Mouse (Mus musculus) embryonic facial prominence, embryonic 12.5 days (tissue): ENCODE measurements around the gene Dnajc22. TPM values are rescaled to one million over a fixed set of nuclear protein-coding genes. Genes with fewer than 3 reads are reported as not detected.
"Not testable (repeated sequence)": the region's sequence is repeated elsewhere in the genome, so short reads cannot be mapped to it uniquely, and the experiment has no call there.

Source experiments
- ATAC-seq: fragments of 200-750 bp; cut with Nextera tagmentation; 2 replicates; pipeline ENCODE4 v1.8.0; 2017; ENCODE audit not compliant: insufficient number of reproducible peaks, insufficient read depth, low FRiP score, low TSS enrichment
- H3K27ac ChIP-seq: fragments of 300-500 bp; sonication (generic); 2 replicates; pipeline ENCODE4 v1.5.1; 2016; ENCODE audit warnings: mild to moderate bottlenecking
- H3K27me3 ChIP-seq: fragments of 300-500 bp; sonication (generic); 2 replicates; pipeline ENCODE4 v1.6.1; 2016; ENCODE audit warnings: mild to moderate bottlenecking, moderate library complexity
- H3K36me3 ChIP-seq: fragments of 300-500 bp; sonication (generic); 2 replicates; pipeline ENCODE4 v1.6.1; 2016; ENCODE audit warnings: mild to moderate bottlenecking
- H3K4me1 ChIP-seq: fragments of 300-500 bp; sonication (generic); 2 replicates; pipeline ENCODE4 v1.6.1; 2016
- H3K4me2 ChIP-seq: fragments of 300-500 bp; sonication (generic); replicated peaks from 2 replicates; pipeline ENCODE4 v1.6.1; 2016; ENCODE audit warnings: mild to moderate bottlenecking, moderate library complexity
- H3K4me3 ChIP-seq: fragments of 300-500 bp; sonication (generic); 2 replicates; pipeline ENCODE4 v1.5.1; 2016; ENCODE audit warnings: mild to moderate bottlenecking
- H3K9ac ChIP-seq: fragments of 300-500 bp; sonication (generic); 2 replicates; pipeline ENCODE4 v1.6.1; 2016; ENCODE audit warnings: mild to moderate bottlenecking, moderate library complexity
- H3K9me3 ChIP-seq: fragments of 300-500 bp; sonication (generic); 2 replicates; pipeline ENCODE4 v1.6.1; 2016; ENCODE audit warnings: mild to moderate bottlenecking, moderate library complexity
- WGBS: fragments of 180-500 bp; shearing (Covaris S2); methylation state at CpG from one replicate; pipeline ENCODE4 v1.1.7; 2016; 5-methylcytosine and 5-hydroxymethylcytosine counted together
- polyA plus RNA-seq: library from polyadenylated mRNA; unstranded; fragments of >200 nt; fragmentation: Nextera tagmentation; extraction: Ambion mirVana; gene quantifications from 2 replicates; pipeline ENCODE4 v1.2.1, GENCODE M21; 2016

Dnajc22 gene
- polyA plus RNA-seq, 1 experiment from 2014 or later: 0.70 TPM

- Histone ChIP-seq H3K4me1 (peaks cover 28% of the 10 kb centered on the region), H3K4me2 (peak overlapping the region; percentile 73), H3K4me3 (peak overlapping the region; percentile 59), H3K27me3 (no peaks in the 10 kb centered on the region), H3K9me3 (no peaks in the 10 kb centered on the region), H3K9ac (peak overlapping the region; percentile 70), H3K36me3 (peaks cover 23% of the 10 kb centered on the region), H3K27ac (peak overlapping the region; percentile 94)
- ATAC-seq: peak; percentile 95
- WGBS: under 1% methylated on average over 44 of the region's 44 CpGs
Observed at GRCm38 (mm10) chr15:99074600-99075333, 18.2 kb upstream of the Dnajc22 start.

GRCm38 (mm10) chr15:99076011-99076410 is 17.0 kb upstream of the Dnajc22 start:
- 95% methylated on average over 3 of the region's 3 CpGs for WGBS
- H3K9ac ChIP-seq: 0 out of 2 replicates have a peak overlapping the region, but pooled peaks have one; percentile 70

GRCm38 (mm10) chr15:99078181-99078910 is 14.6 kb upstream of the Dnajc22 start:
- ATAC-seq: no peak
- Histone ChIP-seq H3K9ac (peak overlapping the region; percentile 8; the same call in 1 of the 2 replicates), H3K36me3 (peaks cover 54% of the 10 kb centered on the region), H3K27me3 (no peaks in the 10 kb centered on the region), H3K4me1 (peaks cover 28% of the 10 kb centered on the region), H3K9me3 (no peaks in the 10 kb centered on the region), H3K4me2 (no peak overlapping the region), H3K27ac (no peak overlapping the region), H3K4me3 (no peak overlapping the region)
- WGBS: 46% methylated on average over 14 of the region's 15 CpGs

More at GRCm38 (mm10) chr15:99076011-99076410, 17.0 kb upstream of the Dnajc22 start:
- H3K9me3 ChIP-seq, ATAC-seq, H3K27ac ChIP-seq, H3K27me3 ChIP-seq: not testable (repeated sequence)
- Histone ChIP-seq H3K36me3 (peaks cover 34% of the 10 kb centered on the region), H3K4me3 (peak overlapping the region; percentile 59; the same call in 1 of the 2 replicates), H3K4me2 (peak overlapping the region; percentile 73), H3K4me1 (peaks cover 28% of the 10 kb centered on the region)

- no peak overlapping the region for H3K4me3 ChIP-seq
- ATAC-seq: no peak
- H3K4me2 ChIP-seq: no peak overlapping the region
- no peak overlapping the region for H3K27ac ChIP-seq
- peaks cover 14% of the 10 kb centered on the region for H3K27me3 ChIP-seq
- peaks cover 33% of the 10 kb centered on the region for H3K4me1 ChIP-seq
- 84% methylated on average over 3 of the region's 3 CpGs for WGBS
- no peak overlapping the region for H3K9ac ChIP-seq
- H3K9me3 ChIP-seq: no peaks in the 10 kb centered on the region
- H3K36me3 ChIP-seq: peaks cover 55% of the 10 kb centered on the region
Observed at GRCm38 (mm10) chr15:99079804-99080203, 13.2 kb upstream of the Dnajc22 start.

GRCm38 (mm10) chr15:99082322-99082721 is 10.6 kb upstream of the Dnajc22 start:
- Histone ChIP-seq H3K4me1 (peaks cover 24% of the 10 kb centered on the region; the same call in 1 of the 2 replicates), H3K27ac (no peak overlapping the region), H3K36me3 (peaks cover 46% of the 10 kb centered on the region), H3K9me3 (no peaks in the 10 kb centered on the region), H3K4me3 (no peak overlapping the region), H3K4me2 (no peak overlapping the region), H3K27me3 (peaks cover 39% of the 10 kb centered on the region), H3K9ac (no peak overlapping the region)
- no peak for ATAC-seq
- 94% methylated on average over 12 of the region's 12 CpGs for WGBS

- Histone ChIP-seq H3K9me3 (no peaks in the 10 kb centered on the region), H3K27me3 (peaks cover 44% of the 10 kb centered on the region), H3K27ac (no peak overlapping the region), H3K36me3 (peaks cover 41% of the 10 kb centered on the region), H3K4me2 (no peak overlapping the region), H3K9ac (no peak overlapping the region), H3K4me3 (no peak overlapping the region), H3K4me1 (peaks cover 20% of the 10 kb centered on the region; the same call in 1 of the 2 replicates)
- ATAC-seq: no peak
- WGBS: 88% methylated on average over 16 of the region's 16 CpGs
Observed at GRCm38 (mm10) chr15:99082840-99083239, 10.1 kb upstream of the Dnajc22 start.

- Histone ChIP-seq H3K4me3 (no peak overlapping the region), H3K27ac (no peak overlapping the region), H3K27me3 (peaks cover 48% of the 10 kb centered on the region), H3K4me1 (peaks cover 18% of the 10 kb centered on the region; the same call in 1 of the 2 replicates), H3K36me3 (peaks cover 38% of the 10 kb centered on the region), H3K9ac (no peak overlapping the region), H3K4me2 (no peak overlapping the region), H3K9me3 (no peaks in the 10 kb centered on the region)
- WGBS: 72% methylated on average over 9 of the region's 9 CpGs
- no peak for ATAC-seq
Observed at GRCm38 (mm10) chr15:99083258-99083657, 9.7 kb upstream of the Dnajc22 start.

- no peak overlapping the region for H3K9ac ChIP-seq
- no peak for ATAC-seq
- no peak overlapping the region for H3K27ac ChIP-seq
- H3K4me1 ChIP-seq: peaks cover 20% of the 10 kb centered on the region; the same call in 1 of the 2 replicates
- H3K36me3 ChIP-seq: peaks cover 32% of the 10 kb centered on the region
- H3K9me3 ChIP-seq: no peaks in the 10 kb centered on the region
- no peak overlapping the region for H3K4me3 ChIP-seq
- 0 out of 2 replicates have a peak overlapping the region, but pooled peaks have one; percentile 5 for H3K4me2 ChIP-seq
- WGBS: 7% methylated on average over 11 of the region's 11 CpGs
- peaks cover 56% of the 10 kb centered on the region for H3K27me3 ChIP-seq
Observed at GRCm38 (mm10) chr15:99083867-99084557, 9.0 kb upstream of the Dnajc22 start.

GRCm38 (mm10) chr15:99084618-99085017 is 8.4 kb upstream of the Dnajc22 start:
- whole genome bisulfite sequencing: 10% methylated on average over 19 of the region's 19 CpGs
- Histone ChIP-seq H3K36me3 (peaks cover 32% of the 10 kb centered on the region), H3K4me1 (peaks cover 22% of the 10 kb centered on the region; the same call in 1 of the 2 replicates), H3K9ac (no peak overlapping the region), H3K27me3 (peaks cover 62% of the 10 kb centered on the region), H3K9me3 (no peaks in the 10 kb centered on the region), H3K4me2 (0 out of 2 replicates have a peak overlapping the region, but pooled peaks have one; percentile 5), H3K4me3 (no peak overlapping the region), H3K27ac (no peak overlapping the region)
- no peak for ATAC-seq

- Histone ChIP-seq H3K9me3 (no peaks in the 10 kb centered on the region), H3K4me2 (no peak overlapping the region), H3K4me1 (peaks cover 22% of the 10 kb centered on the region; the same call in 1 of the 2 replicates), H3K9ac (no peak overlapping the region), H3K4me3 (no peak overlapping the region), H3K27ac (no peak overlapping the region), H3K36me3 (peaks cover 21% of the 10 kb centered on the region), H3K27me3 (peaks cover 76% of the 10 kb centered on the region)
- no peak for ATAC-seq
- 73% methylated on average over 4 of the region's 4 CpGs for WGBS
Observed at GRCm38 (mm10) chr15:99085997-99086396, 7.0 kb upstream of the Dnajc22 start.
